In the genomic region with DNA sequence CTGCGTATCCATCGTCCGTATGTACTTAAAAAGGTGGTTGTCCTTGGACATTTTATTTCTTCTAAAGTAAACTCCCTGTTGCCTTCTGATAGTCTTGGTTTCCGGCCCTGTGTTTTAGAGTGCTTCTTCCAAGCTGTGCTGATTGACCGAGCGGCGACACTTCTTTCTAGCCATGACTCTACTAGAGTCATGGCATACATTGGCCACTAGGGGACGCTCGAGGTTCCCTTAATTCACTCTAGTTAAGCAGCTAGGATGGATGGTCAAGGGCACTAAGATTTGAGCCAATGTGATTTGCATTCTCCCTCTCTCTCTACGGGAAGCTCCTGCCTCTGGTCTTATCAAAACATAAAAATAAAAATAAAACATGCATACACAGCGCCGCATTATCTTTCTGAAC, we compare ENCODE assay signal across 8 mouse cellular contexts. TPM values are rescaled to one million over a fixed set of nuclear protein-coding genes. Genes with fewer than 3 reads are reported as not detected.
A peak's percentile ranks its signal among the peaks of the same experiment; 100 is the strongest.
DNase-seq lines count a peak whose midpoint lies in the region; ATAC-seq and TF ChIP-seq lines count a peak whose summit lies in the region.

No protein-coding gene starts in this region.

- no peak overlapping the region for H3K27ac ChIP-seq in liver, embryonic 11.5 days (ENCODE audit: low read depth, low read length)

- no peaks in the 10 kb centered on the region for H3K27me3 ChIP-seq in liver, embryonic 11.5 days (replicated peaks; ENCODE audit: control insufficient read depth, insufficient read depth, low read length)
- no peaks in the 10 kb centered on the region for H3K27me3 ChIP-seq in Patski

- CTCF ChIA-PET in Patski (lab: Charles Lee) = interaction anchor here (0.6 to 2.6 kb wide), 21 partner anchors 9 to 192 kb away, joined by 3 to 12 read pairs (median 3); no protein-coding TSS in a partner anchor

- H3K9ac ChIP-seq in liver, embryonic 11.5 days (ENCODE audit: low read depth, low read length) = no peak overlapping the region

- no peaks in the 10 kb centered on the region for H3K9me3 ChIP-seq in liver, embryonic 11.5 days (ENCODE audit: control insufficient read depth, low read length)

- peak; percentile 92 for TF ChIP-seq CTCF in Patski (IDR thresholded peaks at IDR 0.05)

- POLR2A ChIA-PET in Patski (lab: Charles Lee) = no interaction called here

- 44% methylated on average over 12 of the region's 12 CpGs for WGBS in liver, embryonic 11.5 days

- no peak overlapping the region for H3K4me2 ChIP-seq in liver, embryonic 11.5 days

- H3K36me3 ChIP-seq in liver, embryonic 11.5 days (ENCODE audit: control insufficient read depth, insufficient read depth, low read length) = no peaks in the 10 kb centered on the region

- in situ Hi-C loops in Patski (cut with MboI; ENCODE audit: low pct_unique_long_range_greater_than_20kb) = loop anchor here (5.0 to 10.0 kb wide), 2 partner anchors 165 to 323 kb away; no protein-coding TSS in a partner anchor

- intact Hi-C loops in left cerebral cortex, postnatal 10 days (cut with DNase I) = loop anchor here (5.0 to 10.0 kb wide), 2 partner anchors 165 to 353 kb away; no protein-coding TSS in a partner anchor

- H3K4me1 ChIP-seq in liver, embryonic 11.5 days (replicated peaks; ENCODE audit: control insufficient read depth, insufficient read depth, low read length) = peaks cover 31% of the 10 kb centered on the region

- peak; percentile 77 for DNase-seq in liver
- DNase-seq in liver, embryonic 11.5 days (ENCODE audit: low spot score) = no peak
- DNase-seq in Patski (ENCODE audit: low read depth, low spot score) = no peak
- DNase-seq in cerebellum, adult 9-10 months = peak; percentile 75
- peak; percentile 46 to 56 for DNase-seq in left cerebral cortex, postnatal 10 days (ENCODE audit: extremely low spot score in 1 of 2, low spot score in 2 of 2)
- peak; percentile 69 for DNase-seq in naive thymus-derived CD4-positive, alpha-beta T cell, adult 2 months (ENCODE audit: low read depth)
- DNase-seq in thymus, postnatal 14 days = peak; percentile 60

- no peak overlapping the region for H3K4me3 ChIP-seq in liver, embryonic 11.5 days (ENCODE audit: low read depth, low read length)

- ATAC-seq in liver, embryonic 11.5 days (replicated peaks; ENCODE audit: low FRiP score) = no peak
- ATAC-seq in Patski = no peak
- ATAC-seq in granulocyte monocyte progenitor cell, adult 5-6 weeks (replicated peaks; ENCODE audit: poor library complexity, severe bottlenecking) = peak; percentile 79

RNA-seq across cellular contexts. Expression of gene Hnrnpll, which starts 44.7 kb away (rescaled TPM):
- polyA plus RNA-seq in liver, embryonic 11.5 days (2014; fragmentation: Nextera tagmentation; extraction: Ambion mirVana) = 57.2 and 65.9 TPM in 2 replicates
- polyA plus RNA-seq in Patski (2021) = 65.9 TPM
- total RNA-seq in granulocyte monocyte progenitor cell, adult 5-6 weeks (2014; fragmentation: Nextera tagmentation) = 66.9 and 88.2 TPM in 2 replicates
- 61.4 and 71.8 TPM in 2 replicates for total RNA-seq in granulocyte monocyte progenitor cell, adult 5-6 weeks (2017)
- 10 to 100 TPM; 62.6 to 67.3 TPM for total RNA-seq in left cerebral cortex, postnatal 10 days (2021)

Comparison
In these comparisons a context has a peak if more than half of its experiments do, and no peak if none do; other contexts are left out.
1. DNase-seq: peak in liver (single experiment), cerebellum, adult 9-10 months (single experiment), left cerebral cortex, postnatal 10 days (2 of 2), naive thymus-derived CD4-positive, alpha-beta T cell, adult 2 months (single experiment) and thymus, postnatal 14 days (single experiment); none in liver, embryonic 11.5 days (single experiment) and Patski (single experiment).